Mouse (Mus musculus) T-helper 17 cell (primary cell): ENCODE measurements at regions not wholly inside any gene's neighbourhood (a gene's known extent, or its start where the extent isn't known, plus 50 kb on each side); places are given as distances from the start of the nearest gene placed in this dataset.
"Not testable (repeated sequence)": the region's sequence is repeated elsewhere in the genome, so short reads cannot be mapped to it uniquely, and the experiment has no call there.

Experiments
- in situ Hi-C, 2 experiments: fragments of 300-600 bp; cut with MboI, MseI; formaldehyde crosslinking; loops; 1 replicate in 1 of 2; 2 replicates in 1 of 2; pipeline ENCODE4 v1.15.1; 2025; ENCODE audit warnings: high pct_unique_total_duplicates in 2 of 2

GRCm38 (mm10) chr11:16559001-16559699 lies 50.9 kb upstream of the Sec61g start:
- in situ Hi-C loops: no loop called here

GRCm38 (mm10) chr11:16561727-16562126 lies 53.4 kb upstream of the Sec61g start:
- in situ Hi-C loops: no loop called here

GRCm38 (mm10) chr11:16589085-16589680 lies 80.9 kb upstream of the Sec61g start:
- in situ Hi-C loops: no loop called here

GRCm38 (mm10) chr11:16590541-16590940 lies 82.3 kb upstream of the Sec61g start:
- in situ Hi-C loops: no loop called here

- in situ Hi-C loops: no loop called here
Measured at GRCm38 (mm10) chr11:16591471-16591921, 83.2 kb upstream of the Sec61g start.

- in situ Hi-C loops: no loop called here
Measured at GRCm38 (mm10) chr11:16592006-16592405, 83.7 kb upstream of the Sec61g start.

- in situ Hi-C loops: no loop called here
Measured at GRCm38 (mm10) chr11:16592766-16593165, 84.5 kb upstream of the Sec61g start.

GRCm38 (mm10) chr11:16594832-16595231 lies 86.5 kb upstream of the Sec61g start:
- in situ Hi-C loops: no loop called here

- in situ Hi-C loops: no loop called here
Measured at GRCm38 (mm10) chr11:16597038-16597830, 89.0 kb upstream of the Sec61g start.

- in situ Hi-C loops: no loop called here
Measured at GRCm38 (mm10) chr11:16602947-16603346, 94.7 kb upstream of the Sec61g start.

- in situ Hi-C loops: no loop called here
Measured at GRCm38 (mm10) chr11:16606435-16607214, 98.3 kb upstream of the Sec61g start.

GRCm38 (mm10) chr11:16607900-16608422 lies 99.7 kb upstream of the Sec61g start:
- in situ Hi-C loops: not testable (repeated sequence)

GRCm38 (mm10) chr11:16611741-16612140 lies 103.5 kb upstream of the Sec61g start:
- in situ Hi-C loops: loop anchor here in 1 of 2 experiments (10.0 kb wide), 1 partner anchor 1283 kb away; no protein-coding TSS in a partner anchor

- in situ Hi-C loops: loop anchor here in 1 of 2 experiments (10.0 kb wide), 1 partner anchor 1282 kb away; no protein-coding TSS in a partner anchor
Measured at GRCm38 (mm10) chr11:16612524-16612923, 104.2 kb upstream of the Sec61g start.

- in situ Hi-C loops: loop anchor here in 1 of 2 experiments (10.0 kb wide), 1 partner anchor 1275 kb away; no protein-coding TSS in a partner anchor
Measured at GRCm38 (mm10) chr11:16619736-16620135, 111.5 kb upstream of the Sec61g start.

GRCm38 (mm10) chr11:16623694-16624093 lies 115.4 kb upstream of the Sec61g start:
- in situ Hi-C loops: no loop called here

- in situ Hi-C loops: loop anchor here in 1 of 2 experiments (25.0 kb wide), 1 partner anchor 110 kb away; no protein-coding TSS in a partner anchor
Measured at GRCm38 (mm10) chr11:16627294-16628085, 119.2 kb upstream of the Sec61g start.

- in situ Hi-C loops: loop anchor here in 1 of 2 experiments (25.0 kb wide), 1 partner anchor 108 kb away; no protein-coding TSS in a partner anchor
Measured at GRCm38 (mm10) chr11:16629410-16630129, 121.3 kb upstream of the Sec61g start.

GRCm38 (mm10) chr11:16635796-16636195 lies 116.2 kb upstream of the Egfr start:
- in situ Hi-C loops: loop anchor here in 1 of 2 experiments (25.0 kb wide), 1 partner anchor 102 kb away; no protein-coding TSS in a partner anchor
